Mouse (Mus musculus) gastrocnemius, adult 8-10 months (tissue): ENCODE data around the gene Hsf2bp. TPM values are rescaled to one million over a fixed set of nuclear protein-coding genes. Genes with fewer than 3 reads are reported as not detected.

Experiments used
- DNase-seq, 2 experiments: peaks; one replicate each; pipeline ENCODE4 v3.0.0; 2022; ENCODE audit warnings: low spot score in 2 of 2
- total RNA-seq, 4 experiments: library from RNA; stranded (reverse); gene quantifications; 2 replicates each; pipeline ENCODE4 v1.2.4; 2022

Hsf2bp gene
- total RNA-seq, 4 experiments from 2014 or later, result 0.82 to 0.99 (median 0.93) TPM

- DNase-seq, result no peak
These were observed 96.7 kb downstream of the Hsf2bp start for GRCm38 (mm10) chr17:31939292-31940060.

GRCm38 (mm10) chr17:31938539-31939260, 97.4 kb downstream of the Hsf2bp start:
- DNase-seq, result no peak

DNA sequence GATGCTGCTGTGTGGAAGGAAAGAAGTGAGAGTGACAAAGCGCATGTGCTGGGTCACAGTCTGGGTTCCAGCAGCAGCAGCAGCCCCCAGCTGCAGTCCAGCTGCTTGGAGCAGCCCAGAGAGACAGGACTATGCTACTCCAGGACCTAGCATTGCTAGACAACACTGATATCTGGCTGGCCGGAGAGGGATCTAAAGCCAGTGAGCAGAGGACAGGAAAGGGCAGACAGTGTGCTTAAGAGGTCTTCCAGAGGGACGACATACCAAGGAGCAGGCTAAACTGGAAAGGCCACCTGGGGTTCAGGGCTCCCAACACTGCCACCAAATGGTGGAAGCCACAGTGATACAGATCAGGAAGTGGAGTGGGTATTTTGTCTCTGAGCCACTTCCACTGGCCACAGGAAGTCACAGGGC, 99.0 kb downstream of the Hsf2bp start:
- DNase-seq, result no peak

GRCm38 (mm10) chr17:31935841-31936240, 100.3 kb downstream of the Hsf2bp start:
- no peak for DNase-seq

GRCm38 (mm10) chr17:31935091-31935830, 100.9 kb downstream of the Hsf2bp start:
- DNase-seq, result no peak

DNA sequence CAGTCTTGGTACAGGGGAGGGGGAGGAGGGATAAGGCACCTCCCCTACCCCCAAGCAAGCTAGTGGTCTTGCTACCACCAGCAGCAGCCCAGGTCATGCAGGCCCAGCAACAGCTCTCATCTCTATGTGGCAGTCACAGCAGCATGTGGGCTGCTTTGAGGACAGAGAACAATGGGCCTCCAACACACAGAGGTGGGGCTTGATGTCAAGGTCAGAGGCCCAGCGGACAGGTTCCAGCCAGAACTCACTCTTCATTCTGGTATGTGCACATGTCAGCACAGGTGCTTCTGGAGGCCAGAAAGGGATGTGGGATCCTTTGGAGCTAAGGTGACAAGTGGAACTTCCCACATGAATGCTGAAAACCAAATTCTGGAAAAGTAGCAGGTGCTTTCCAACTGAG, 102.2 kb downstream of the Hsf2bp start:
- DNase-seq, result no peak

DNA sequence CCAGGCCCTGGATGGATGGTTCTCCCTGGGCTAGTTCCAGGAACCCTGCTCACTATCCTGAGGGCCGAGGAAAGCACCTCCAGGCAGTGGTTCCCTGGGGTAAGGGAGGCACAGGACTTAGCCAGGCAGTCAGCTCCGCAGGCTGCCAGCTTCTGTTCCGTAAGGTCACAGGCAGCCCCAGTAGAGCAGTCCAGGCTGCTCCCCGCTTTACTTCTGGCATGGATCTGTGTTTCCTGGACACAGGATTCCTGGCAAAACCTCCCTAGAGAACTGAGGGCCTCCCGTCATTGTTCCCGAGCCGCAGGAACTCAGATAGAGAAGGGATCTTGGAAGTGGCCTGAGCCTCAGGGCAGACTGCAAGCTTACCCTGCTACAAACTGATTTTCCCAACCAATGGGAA, 104.7 kb downstream of the Hsf2bp start:
- no peak for DNase-seq

- no peak for DNase-seq
These were observed 106.1 kb downstream of the Hsf2bp start for GRCm38 (mm10) chr17:31929844-31930715.

DNA sequence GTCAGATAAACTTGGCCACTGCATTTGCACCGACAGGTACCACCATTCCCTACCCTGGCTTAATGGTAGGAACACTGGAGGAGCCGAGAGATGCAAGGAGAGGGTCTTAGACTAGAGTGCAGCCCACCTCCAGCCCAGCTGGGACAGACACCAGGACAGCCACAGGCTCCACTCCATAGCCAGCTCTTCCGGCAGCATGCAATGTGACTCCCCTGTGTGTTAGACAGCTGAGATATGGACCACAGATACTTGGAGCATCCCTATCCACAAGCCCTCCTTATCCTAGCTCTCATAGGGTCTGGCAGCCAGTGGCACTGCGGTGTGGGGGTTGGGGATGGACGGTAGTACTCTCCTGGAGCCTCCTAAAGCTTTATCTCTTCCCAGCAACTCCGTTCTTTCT, 107.1 kb downstream of the Hsf2bp start:
- no peak for DNase-seq

DNA sequence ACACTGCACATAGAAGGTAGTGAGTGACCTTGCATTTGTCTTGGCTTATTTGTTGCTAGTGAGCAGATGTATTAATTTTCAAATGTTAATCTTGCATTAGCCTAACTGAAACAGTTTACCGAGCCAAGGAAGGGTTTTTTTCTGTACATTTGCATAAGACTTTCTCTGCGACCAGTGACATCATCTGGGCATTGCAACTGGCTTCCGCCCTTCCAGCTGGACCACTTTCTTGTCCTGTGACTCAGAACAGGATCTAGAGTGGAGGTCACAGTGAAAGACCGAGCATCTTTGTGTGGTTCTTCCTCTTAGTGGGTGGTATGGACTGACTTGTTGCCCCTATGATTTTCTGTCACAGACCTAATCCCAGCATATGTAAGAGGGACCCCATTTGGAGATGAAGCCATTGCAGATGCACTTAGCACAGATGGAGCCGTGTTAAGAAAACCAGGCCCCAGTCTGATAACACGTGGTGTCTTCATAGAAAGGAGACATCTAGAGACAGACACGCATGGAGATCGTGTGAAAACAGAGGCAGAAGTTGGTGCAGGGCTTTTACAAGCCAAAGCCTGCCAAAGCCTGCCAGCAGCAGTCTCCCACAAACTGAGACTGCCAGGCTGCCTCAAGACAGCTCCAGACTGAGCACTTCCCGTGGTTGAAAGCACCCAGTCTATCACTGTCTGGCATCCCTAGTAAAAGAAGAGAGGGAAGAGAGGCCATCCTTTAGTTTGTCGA, 108.1 kb downstream of the Hsf2bp start:
- no peak for DNase-seq

DNA sequence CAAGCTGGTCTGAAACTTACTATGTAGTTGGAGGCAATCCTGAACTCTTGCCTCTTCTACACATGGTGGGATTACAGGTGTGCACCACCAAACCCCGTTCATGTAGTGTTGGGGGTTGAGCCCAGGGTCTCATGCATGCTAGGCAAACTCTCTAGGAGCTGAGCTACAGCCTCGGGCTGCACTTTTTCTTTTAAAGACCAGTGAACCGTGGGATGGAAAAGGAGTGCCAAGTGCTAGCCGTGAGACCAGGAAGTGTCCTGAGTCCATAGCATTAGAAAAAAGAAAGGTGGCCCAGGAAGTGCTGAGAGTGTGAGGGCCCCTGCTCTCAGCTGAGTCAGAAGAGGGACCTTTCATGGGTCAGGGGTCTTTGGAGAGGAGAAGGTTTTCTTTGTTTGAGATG, 111.9 kb downstream of the Hsf2bp start:
- no peak for DNase-seq

DNA sequence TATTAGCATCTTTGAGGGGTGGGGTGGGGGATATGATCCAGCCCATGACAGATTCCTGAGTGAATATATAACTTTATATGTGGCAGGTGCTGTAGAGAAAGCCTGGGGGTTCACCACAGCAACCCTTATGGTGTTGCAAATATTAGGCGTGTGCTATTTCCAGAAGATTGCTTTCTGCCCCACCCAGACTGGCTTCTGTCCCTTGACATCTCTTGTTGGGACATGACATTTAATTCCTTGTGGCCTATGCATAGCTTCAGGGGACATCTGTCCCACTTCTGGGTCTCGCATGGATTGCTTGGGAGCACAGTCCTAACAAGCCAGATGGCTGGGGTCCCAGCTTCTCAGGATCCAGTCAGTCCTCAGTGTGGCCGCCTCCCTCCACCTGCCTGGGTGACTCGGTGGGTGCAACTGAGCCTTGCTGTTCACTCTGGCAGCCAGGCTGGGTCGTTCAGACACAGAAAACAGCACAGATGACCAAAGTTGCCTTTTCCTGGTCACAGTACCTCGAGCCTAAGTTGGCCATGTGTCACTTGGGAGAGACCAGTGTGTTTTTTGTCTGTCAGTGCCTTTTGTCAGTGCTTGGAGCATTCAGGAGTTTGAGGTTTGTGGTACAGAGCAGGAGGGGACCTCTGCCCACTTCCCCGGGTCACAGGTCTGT, 112.7 kb downstream of the Hsf2bp start:
- DNase-seq, result peak; percentile 59 to 72

- no peak for DNase-seq
These were observed 115.5 kb downstream of the Hsf2bp start for GRCm38 (mm10) chr17:31920589-31921190.

- DNase-seq, result no peak
These were observed 116.5 kb downstream of the Hsf2bp start for GRCm38 (mm10) chr17:31919599-31919998.

- DNase-seq, result no peak
These were observed 117.8 kb downstream of the Hsf2bp start for GRCm38 (mm10) chr17:31918374-31918773.

DNA sequence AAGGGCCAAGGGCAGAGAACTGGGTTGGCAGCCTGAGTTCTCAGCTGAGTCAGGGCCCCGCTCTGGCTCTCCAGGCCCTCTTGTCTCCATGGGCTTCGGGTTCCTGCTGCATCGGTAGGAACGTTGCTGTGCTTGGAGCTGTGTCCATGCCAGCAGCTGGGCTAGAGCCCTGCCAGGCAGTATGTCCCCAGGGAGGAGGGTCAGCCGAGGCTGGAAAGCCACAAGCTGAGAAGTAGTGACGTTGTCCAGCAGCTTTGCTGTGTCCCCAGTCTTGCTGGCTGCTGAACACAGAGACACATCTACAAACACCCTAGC, 119.7 kb downstream of the Hsf2bp start:
- peak; percentile 78 to 79 for DNase-seq

GRCm38 (mm10) chr17:31915756-31916460, 120.2 kb downstream of the Hsf2bp start:
- DNase-seq, result peak; percentile 65 to 79

GRCm38 (mm10) chr17:31914323-31914722, 121.8 kb downstream of the Hsf2bp start:
- no peak for DNase-seq
